Mouse (Mus musculus) CH12.LX (cell line): ENCODE measurements around the gene Adamtsl3. TPM values are rescaled to one million over a fixed set of nuclear protein-coding genes. Genes with fewer than 3 reads are reported as not detected.

Experiments used
- DNase-seq: peaks from one replicate; pipeline ENCODE4 v3.0.0-alpha.2; 2013; ENCODE audit errors: extremely low read depth
- H3K27ac ChIP-seq: 2 replicates; pipeline ENCODE4 v1.5.1; 2012; ENCODE audit warnings: low read depth, mild to moderate bottlenecking, control low read depth, moderate library complexity; ENCODE audit not compliant: insufficient read depth
- H3K27me3 ChIP-seq: replicated peaks from 2 replicates; pipeline ENCODE3; 2012; ENCODE audit warnings: inconsistent platforms
- H3K36me3 ChIP-seq, 2 experiments: replicated peaks in 1 of 2; 2 replicates each; pipeline versions ENCODE3 to v1.6.1; 2012; ENCODE audit warnings: inconsistent platforms in 1 of 2, low read length in 1 of 2, mild to moderate bottlenecking in 1 of 2, mixed read lengths in 1 of 2, moderate library complexity in 1 of 2; ENCODE audit not compliant: control insufficient read depth in 1 of 2, insufficient read depth in 1 of 2
- H3K4me1 ChIP-seq, 2 experiments: 2 replicates each; pipeline ENCODE4 v1.6.1; 2012; ENCODE audit warnings: inconsistent platforms in 1 of 2, moderate library complexity in 1 of 2; ENCODE audit not compliant: insufficient read depth in 2 of 2, control insufficient read depth in 1 of 2
- H3K4me2 ChIP-seq: 2 replicates; pipeline ENCODE4 v1.6.1; 2012; ENCODE audit warnings: low read depth, mild to moderate bottlenecking, control low read depth; ENCODE audit not compliant: poor library complexity, insufficient read depth, severe bottlenecking
- H3K4me3 ChIP-seq, 3 experiments: fragments of 150-350 bp in 1 of 3; sonication (generic) in 1 of 3; replicated peaks in 1 of 3; 2 replicates each; pipeline versions ENCODE3 to v1.5.1; 2011 to 2012; ENCODE audit warnings: low read depth in 2 of 3, low read length in 2 of 3, mild to moderate bottlenecking in 2 of 3, moderate library complexity in 2 of 3, control low read depth in 1 of 3, improper control_type of control experiment in 1 of 3, inconsistent platforms in 1 of 3, mixed read lengths in 1 of 3; ENCODE audit not compliant: poor library complexity in 1 of 3
- H3K79me2 ChIP-seq: replicated peaks from 2 replicates; pipeline ENCODE4 v1.6.1; 2012; ENCODE audit warnings: mild to moderate bottlenecking, moderate library complexity; ENCODE audit not compliant: control insufficient read depth, poor library complexity, insufficient read depth, severe bottlenecking; ENCODE audit errors: extremely low read depth
- H3K9ac ChIP-seq: 2 replicates; pipeline ENCODE4 v1.6.1; 2012; ENCODE audit warnings: low read depth, mild to moderate bottlenecking, control low read depth, moderate library complexity; ENCODE audit not compliant: insufficient read depth
- H3K9me3 ChIP-seq: replicated peaks from 2 replicates; pipeline ENCODE3; 2012; ENCODE audit warnings: low read length, inconsistent platforms, mixed read lengths
- CHD1 ChIP-seq: IDR thresholded peaks from 2 replicates; pipeline ENCODE4 v1.6.1; 2012; ENCODE audit warnings: low read depth, low read length, improper control_type of control experiment, inconsistent platforms
- CHD2 ChIP-seq: IDR thresholded peaks from 2 replicates; pipeline ENCODE4 v1.6.1; 2011; ENCODE audit warnings: low read length, improper control_type of control experiment
- CTCF ChIP-seq, 2 experiments: IDR thresholded peaks in 1 of 2; conservative IDR thresholded peaks in 1 of 2; 2 replicates each; pipeline ENCODE4 v1.5.1; 2011 to 2012; ENCODE audit warnings: low read depth in 2 of 2, low read length in 2 of 2, improper control_type of control experiment in 1 of 2, inconsistent platforms in 1 of 2, mild to moderate bottlenecking in 1 of 2, moderate library complexity in 1 of 2
- E2F4 ChIP-seq: IDR thresholded peaks from 2 replicates; pipeline ENCODE4 v1.6.1; 2011; ENCODE audit warnings: low read depth, low read length, improper control_type of control experiment; ENCODE audit not compliant: insufficient replicate concordance
- HCFC1 ChIP-seq: IDR thresholded peaks from 2 replicates; pipeline ENCODE4 v1.6.1; 2012; ENCODE audit warnings: low read depth, mild to moderate bottlenecking, inconsistent platforms, low read length, improper control_type of control experiment
- JUND ChIP-seq: conservative IDR thresholded peaks from 2 replicates; pipeline ENCODE4 v1.6.1; 2011; ENCODE audit warnings: low read depth, low read length, improper control_type of control experiment
- MYC ChIP-seq: IDR thresholded peaks from 2 replicates; pipeline ENCODE4 v1.6.1; 2011; ENCODE audit warnings: low read depth, mild to moderate bottlenecking, improper control_type of control experiment, low read length
- PAX5 ChIP-seq: IDR thresholded peaks from 2 replicates; pipeline ENCODE4 v1.6.1; 2012; ENCODE audit warnings: low read length, inconsistent platforms, mixed read lengths
- POLR2AphosphoS2 ChIP-seq: IDR thresholded peaks from 2 replicates; pipeline ENCODE4 v1.6.1; 2011; ENCODE audit warnings: low read depth, low read length, improper control_type of control experiment
- RAD21 ChIP-seq: IDR thresholded peaks from 2 replicates; pipeline ENCODE4 v1.6.1; 2011; ENCODE audit warnings: low read depth, mild to moderate bottlenecking, low read length, improper control_type of control experiment, moderate library complexity
- SIN3A ChIP-seq: IDR thresholded peaks from 2 replicates; pipeline ENCODE4 v1.6.1; 2012; ENCODE audit warnings: low read length, improper control_type of control experiment, inconsistent platforms
- SMC3 ChIP-seq: IDR thresholded peaks from 2 replicates; pipeline ENCODE4 v1.6.1; 2011; ENCODE audit warnings: low read depth, low read length, improper control_type of control experiment
- USF1 ChIP-seq: IDR thresholded peaks from 2 replicates; pipeline ENCODE4 v1.6.1; 2014; ENCODE audit warnings: low read depth, mild to moderate bottlenecking, inconsistent platforms, low read length, improper control_type of control experiment
- ZKSCAN1 ChIP-seq: IDR thresholded peaks from 2 replicates; pipeline ENCODE4 v1.6.1; 2012; ENCODE audit warnings: low read depth, inconsistent platforms, low read length, improper control_type of control experiment, borderline replicate concordance
- dilution Hi-C: fragments of 300-500 bp; cut with MboI; formaldehyde crosslinking; loops from 2 replicates; pipeline ENCODE4 v1.14.3; 2020; ENCODE audit warnings: low sequenced_read_pairs; ENCODE audit not compliant: extremely low pct_unique_long_range_greater_than_20kb, extremely low pct_ligation_motif_present
- in situ Hi-C: fragments of 300-500 bp; cut with MboI; formaldehyde crosslinking; loops from 3 replicates; pipeline ENCODE4 v1.14.3; 2019; ENCODE audit warnings: low sequenced_read_pairs, low pct_ligation_motif_present, low pct_unique_long_range_greater_than_20kb, mixed read lengths
- polyA plus RNA-seq: library from polyadenylated mRNA; unstranded; fragments of >175 nt; gene quantifications from 2 replicates; pipeline ENCODE4 v1.2.1, GENCODE M21; 2012; ENCODE audit warnings: low read depth; ENCODE audit not compliant: insufficient read length
- total RNA-seq, 2 experiments: library from RNA; depleted of rRNA; stranded (reverse); fragments of 300-350 nt in 1 of 2; fragments of >200 nt in 1 of 2; gene quantifications; 2 replicates each; pipeline ENCODE4 v1.2.3; 2012 to 2014

Gene Adamtsl3
- total and polyA plus RNA-seq, 3 experiments: not detected

GRCm38 (mm10) chr7:82556417-82556816, 220.9 kb downstream of the Adamtsl3 start:
- DNase-seq: no peak
- H3K27me3 ChIP-seq: no peaks in the 10 kb centered on the region
- in situ Hi-C loops (no loop called here), dilution Hi-C loops (no loop called here)
- no peaks in the 10 kb centered on the region for H3K79me2 ChIP-seq
- H3K4me3 ChIP-seq: no peak overlapping the region
- H3K4me1 ChIP-seq: no peaks in the 10 kb centered on the region
- no peak overlapping the region for H3K4me2 ChIP-seq
- TF ChIP-seq CHD2 (peak; percentile 47; the same call in 1 of the 2 replicates), E2F4 (no peak), ZKSCAN1 (no peak)
- H3K27ac ChIP-seq: no peak overlapping the region
- no peaks in the 10 kb centered on the region for H3K36me3 ChIP-seq
- H3K9ac ChIP-seq: no peak overlapping the region
- peaks cover 3% of the 10 kb centered on the region for H3K9me3 ChIP-seq

GRCm38 (mm10) chr7:82557111-82557510, 221.6 kb downstream of the Adamtsl3 start:
- no peaks in the 10 kb centered on the region for H3K27me3 ChIP-seq
- H3K27ac ChIP-seq: no peak overlapping the region
- H3K9ac ChIP-seq: no peak overlapping the region
- H3K4me1 ChIP-seq: no peaks in the 10 kb centered on the region
- H3K4me3 ChIP-seq: no peak overlapping the region
- in situ Hi-C loops (no loop called here), dilution Hi-C loops (no loop called here)
- peaks cover 3% of the 10 kb centered on the region for H3K9me3 ChIP-seq
- no peak for DNase-seq
- H3K36me3 ChIP-seq: no peaks in the 10 kb centered on the region
- TF ChIP-seq CTCF (conservative IDR thresholded peaks at IDR 0.05 in 1 of 2, IDR thresholded peaks at IDR 0.05 in 1 of 2; ENCODE audit: low read depth in 2 of 2, low read length in 2 of 2): no peak
- TF ChIP-seq SMC3: no peak
- TF ChIP-seq CHD1: no peak
- TF ChIP-seq JUND: no peak
- no peak for TF ChIP-seq USF1
- no peak for TF ChIP-seq SIN3A
- TF ChIP-seq HCFC1: no peak
- no peak for TF ChIP-seq POLR2AphosphoS2
- H3K79me2 ChIP-seq: no peaks in the 10 kb centered on the region
- no peak overlapping the region for H3K4me2 ChIP-seq

- H3K4me2 ChIP-seq: no peak overlapping the region
- no peak overlapping the region for H3K4me3 ChIP-seq
- DNase-seq: peak; percentile 31
- H3K4me1 ChIP-seq: peaks cover 0 to 5% of the 10 kb centered on the region in 2 experiments; a peak in 1 of 4 replicates
- in situ Hi-C loops: no loop called here
- no peaks in the 10 kb centered on the region for H3K27me3 ChIP-seq
- H3K9ac ChIP-seq: no peak overlapping the region
- H3K79me2 ChIP-seq: no peaks in the 10 kb centered on the region
- dilution Hi-C loops: no loop called here
- TF ChIP-seq CHD2 (peak; percentile 65; the same call in 1 of the 2 replicates), CTCF (conservative IDR thresholded peaks at IDR 0.05 in 1 of 2, IDR thresholded peaks at IDR 0.05 in 1 of 2; ENCODE audit: low read depth in 2 of 2, low read length in 2 of 2) (peak in 1 of 2 experiments; percentile 57; a peak in 2 of 4 replicates), PAX5 (no peak), RAD21 (peak; percentile 27), MYC (no peak), SMC3 (peak; percentile 25; the same call in 1 of the 2 replicates)
- TF ChIP-seq, all 38 proteins: peak for 4
- Histone ChIP-seq H3K9me3 (no peaks in the 10 kb centered on the region), H3K36me3 (no peaks in the 10 kb centered on the region), H3K27ac (no peak overlapping the region)
Measured at GRCm38 (mm10) chr7:82566688-82567087, 231.2 kb downstream of the Adamtsl3 start.
